Mouse (Mus musculus): ENCODE measurements around the gene Gm28047.

GRCm38 (mm10) chr15:102581205-102581604 lies 43.7 kb downstream of the Gm28047 start:
- no peak for TF ChIP-seq CTCF (IDR thresholded peaks at IDR 0.05; ENCODE audit: control insufficient read depth, insufficient read depth, low read length)
- no peak for TF ChIP-seq POLR2A (IDR thresholded peaks at IDR 0.05; ENCODE audit: borderline replicate concordance, control insufficient read depth, low read depth, low read length)
